Mouse (Mus musculus) kidney, postnatal 25 days (tissue): ENCODE results near the gene Tgfa.

ENCODE experiments used
- DNase-seq, 2 experiments: peaks; one replicate each; pipeline ENCODE4 v3.0.0; 2021; ENCODE audit warnings: mixed read lengths in 2 of 2

Tgfa gene

GRCm38 (mm10) chr6:86298961-86299360, 103.9 kb downstream of the Tgfa start:
- no peak for DNase-seq

DNA sequence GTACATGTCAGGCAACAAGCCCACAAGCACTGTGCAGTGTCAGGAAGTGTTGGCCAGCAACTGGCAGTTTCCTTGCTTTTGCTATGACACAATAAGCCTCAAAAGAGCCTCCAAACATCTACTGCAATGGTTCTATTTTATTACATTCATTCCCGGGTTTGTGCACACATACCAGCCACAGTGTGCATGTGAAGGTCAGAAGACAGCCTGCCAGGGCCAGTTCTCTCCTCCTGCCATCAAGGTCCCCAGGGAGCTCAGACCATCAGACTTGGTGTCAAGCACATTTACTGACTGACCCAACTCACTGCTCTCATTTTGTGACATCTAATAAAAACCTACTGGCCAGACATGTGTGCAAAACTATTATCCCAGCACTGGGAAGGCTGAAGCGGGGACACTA, 104.4 kb downstream of the Tgfa start:
- DNase-seq, result no peak

DNA sequence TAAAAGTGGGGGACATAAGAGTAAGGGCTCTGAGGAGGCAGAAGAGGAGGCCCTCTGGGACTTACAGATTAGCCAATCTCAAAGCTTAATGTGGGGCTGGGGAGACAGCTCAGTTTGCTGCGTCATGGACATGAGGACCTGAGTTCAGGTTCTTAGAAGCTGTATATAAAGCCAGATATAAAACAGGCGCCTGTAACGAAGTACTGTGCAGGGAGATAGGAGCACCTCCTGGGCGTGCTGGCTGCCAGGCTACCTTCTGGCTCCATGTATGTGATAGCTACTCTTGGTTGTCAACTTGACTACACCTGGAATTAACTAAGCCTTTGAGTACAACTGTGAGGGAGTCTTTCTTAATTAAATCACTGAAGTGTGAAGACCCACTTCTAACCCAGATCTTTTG, 110.7 kb downstream of the Tgfa start:
- DNase-seq, result no peak

GRCm38 (mm10) chr6:86314011-86314410, 119.0 kb downstream of the Tgfa start:
- no peak for DNase-seq

GRCm38 (mm10) chr6:86317066-86317465, 122.0 kb downstream of the Tgfa start:
- no peak for DNase-seq

DNA sequence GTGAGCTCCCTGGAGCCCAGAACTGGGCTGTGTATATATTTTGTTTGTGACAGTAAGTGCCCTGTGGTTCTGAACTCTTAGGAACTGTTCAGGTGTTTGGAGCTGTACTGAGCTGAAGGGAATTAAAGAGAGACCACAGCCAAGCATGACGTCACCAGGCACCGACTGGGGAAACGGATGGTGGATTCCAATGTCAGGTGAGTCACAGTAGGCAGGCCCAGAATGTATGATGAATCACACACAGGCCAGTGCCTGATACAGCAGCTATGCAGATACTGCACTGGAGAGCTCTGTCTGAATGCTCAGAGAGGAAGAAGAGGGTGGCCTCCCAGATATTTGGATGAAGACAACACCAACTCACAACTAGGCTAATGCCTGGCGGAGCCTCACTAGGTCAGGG, 123.8 kb downstream of the Tgfa start:
- no peak for DNase-seq

GRCm38 (mm10) chr6:86322031-86322563, 127.1 kb downstream of the Tgfa start:
- DNase-seq, result no peak

GRCm38 (mm10) chr6:86322991-86323390, 128.0 kb downstream of the Tgfa start:
- DNase-seq, result no peak

DNA sequence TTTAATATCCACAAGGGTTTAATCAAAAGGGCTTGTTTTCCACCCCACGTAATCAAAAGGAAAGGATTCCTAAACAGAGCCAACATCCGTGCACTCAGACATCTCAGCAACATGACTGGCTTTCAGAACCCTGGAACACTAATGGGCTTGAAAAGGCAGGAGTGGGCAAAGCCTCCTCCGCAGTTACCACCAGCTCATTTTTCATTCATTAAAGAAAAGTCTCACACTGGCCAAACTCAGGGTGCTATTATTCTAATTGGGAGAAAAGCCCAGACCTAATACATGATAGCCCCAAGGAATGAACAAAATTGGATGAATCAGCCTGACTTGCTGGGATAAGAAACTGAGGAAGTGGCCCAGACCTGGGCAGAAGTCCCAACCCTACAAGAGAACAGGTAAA, 129.4 kb downstream of the Tgfa start:
- DNase-seq, result no peak
